ENCODE assay signal across 11 mouse cellular contexts in genomic region chr17:29155355-29156135, GRCm38 (mm10). TPM values are rescaled to one million over a fixed set of nuclear protein-coding genes. Genes with fewer than 3 reads are reported as not detected.
A peak's percentile ranks its signal among the peaks of the same experiment; 100 is the strongest.
DNase-seq lines count a peak whose midpoint lies in the region; ATAC-seq and TF ChIP-seq lines count a peak whose summit lies in the region.
"Had no signal": no experiment of that assay in that cellular context is flagged by ENCODE, and none has a peak within 500 bp of the region (broad histone marks: within the 10 kb centered on the region; RNA-seq: fewer than 3 reads in every experiment).

No protein-coding gene starts in this region.

- H3K27ac ChIP-seq in lung, postnatal 0 days (ENCODE audit: low read length) = no peak overlapping the region
- peak overlapping the region; percentile 84 for H3K27ac ChIP-seq in stomach, embryonic 16.5 days (ENCODE audit: low read length)

- no peak for TF ChIP-seq POLR2A in brain, embryonic 14.5 days (IDR thresholded peaks at IDR 0.05; ENCODE audit: borderline replicate concordance, extremely low read depth, insufficient read depth, insufficient read length, poor library complexity, severe bottlenecking)

- H3K4me3 ChIP-seq in lung, postnatal 0 days (ENCODE audit: low read depth, low read length) = no peak overlapping the region
- H3K4me3 ChIP-seq in stomach, embryonic 16.5 days (replicated peaks; ENCODE audit: low read length) = no peak overlapping the region

- 71% methylated on average over 12 of the region's 12 CpGs for WGBS in lung, postnatal 0 days
- 56% methylated on average over 12 of the region's 12 CpGs for WGBS in stomach, embryonic 16.5 days

- no peaks in the 10 kb centered on the region for H3K27me3 ChIP-seq in lung, postnatal 0 days (replicated peaks; ENCODE audit: insufficient read depth, low read length)
- no peaks in the 10 kb centered on the region for H3K27me3 ChIP-seq in stomach, embryonic 16.5 days (ENCODE audit: control insufficient read depth, insufficient read depth, low read length)

- no peak overlapping the region for H3K9ac ChIP-seq in lung, postnatal 0 days (replicated peaks; ENCODE audit: low read depth)
- H3K9ac ChIP-seq in stomach, embryonic 16.5 days (ENCODE audit: low read length) = no peak overlapping the region

- no peak for TF ChIP-seq CTCF in lung, postnatal 0 days (IDR thresholded peaks at IDR 0.05)
- no peak for TF ChIP-seq CTCF in brain, embryonic 14.5 days (IDR thresholded peaks at IDR 0.05; ENCODE audit: borderline replicate concordance, extremely low read depth, insufficient read depth, insufficient read length)

- H3K4me1 ChIP-seq in lung, postnatal 0 days (ENCODE audit: insufficient read depth, low read depth, low read length) = no peaks in the 10 kb centered on the region
- peaks cover 18% of the 10 kb centered on the region for H3K4me1 ChIP-seq in stomach, embryonic 16.5 days (ENCODE audit: control insufficient read depth, insufficient read depth, low read length)

- no peaks in the 10 kb centered on the region for H3K9me3 ChIP-seq in lung, postnatal 0 days (ENCODE audit: low read length)
- H3K9me3 ChIP-seq in stomach, embryonic 16.5 days (replicated peaks; ENCODE audit: control insufficient read depth, low read length) = no peaks in the 10 kb centered on the region

- DNase-seq in lung, postnatal 0 days (ENCODE audit: low spot score) = no peak
- DNase-seq in lung, postnatal 36 days = no peak
- DNase-seq in brain, embryonic 14.5 days (ENCODE audit: low read depth) = peak; percentile 42
- peak; percentile 61 to 71 for DNase-seq in left cerebral cortex, postnatal 14 days (ENCODE audit: low spot score in 2 of 2)
- no peak for DNase-seq in kidney, adult 8-10 months
- no peak for DNase-seq in spleen, postnatal 14 days (ENCODE audit: low spot score in 2 of 2)
- no peak for DNase-seq in B cell, adult 2 months
- DNase-seq: cerebellum, postnatal 36 days; lung, postnatal 10 days had no signal

- TF ChIP-seq EP300 in lung, postnatal 0 days (IDR thresholded peaks at IDR 0.05) = no peak

- H3K36me3 ChIP-seq in lung, postnatal 0 days (ENCODE audit: insufficient read depth, low read length) = no peaks in the 10 kb centered on the region
- no peaks in the 10 kb centered on the region for H3K36me3 ChIP-seq in stomach, embryonic 16.5 days (ENCODE audit: control insufficient read depth, insufficient read depth, low read length)

- intact Hi-C loops in left cerebral cortex, postnatal 14 days (cut with DNase I) = no loop called here

- no peak overlapping the region for H3K4me2 ChIP-seq in lung, postnatal 0 days (replicated peaks; ENCODE audit: low read depth, low read length)
- 0 out of 2 replicates have a peak overlapping the region, but pooled peaks have one; percentile 19 for H3K4me2 ChIP-seq in stomach, embryonic 16.5 days (ENCODE audit: low read depth, low read length)
- H3K4me2 ChIP-seq: heart, embryonic 11.5 days had no signal

- peak; percentile 22; the same call in 1 of the 2 replicates for ATAC-seq in lung, postnatal 0 days
- peak; percentile 59 for ATAC-seq in stomach, embryonic 16.5 days (ENCODE audit: insufficient read depth, low FRiP score)

RNA-seq across cellular contexts. Expression of gene Rab44, which starts 41.6 kb away (rescaled TPM):
- polyA plus RNA-seq in lung, postnatal 0 days (2015; fragmentation: Nextera tagmentation; extraction: Ambion mirVana) = 1.0 and 1.2 TPM in 2 replicates
- polyA plus RNA-seq in brain, embryonic 14.5 days (2012; rRNA removed) = 0.23 and 0.49 TPM in 2 replicates
- not detected for total RNA-seq in left cerebral cortex, postnatal 14 days (2021)
- polyA plus RNA-seq in stomach, embryonic 16.5 days (2015; fragmentation: Nextera tagmentation; extraction: Ambion mirVana) = 4.0 and 4.1 TPM in 2 replicates
- polyA plus RNA-seq: heart, embryonic 11.5 days had no signal

Comparison
In these comparisons a context has a peak if more than half of its experiments do, and no peak if none do; other contexts are left out.
1. DNase-seq: peak in brain, embryonic 14.5 days (single experiment) and left cerebral cortex, postnatal 14 days (2 of 2); none in lung, postnatal 0 days (single experiment), lung, postnatal 36 days (single experiment), kidney, adult 8-10 months (0 of 2), spleen, postnatal 14 days (0 of 2) and B cell, adult 2 months (0 of 2).